32 mouse cellular contexts compared by ENCODE assay signal in genomic region chr5:111101383-111101932, GRCm38 (mm10).
DNase-seq lines count a peak whose midpoint lies in the region; ATAC-seq lines count a peak whose summit lies in the region.
"Had no signal": no experiment of that assay in that cellular context is flagged by ENCODE, and none has a peak within 500 bp of the region (broad histone marks: within the 10 kb centered on the region; RNA-seq: fewer than 3 reads in every experiment).

No protein-coding gene starts in this region.

- no peaks in the 10 kb centered on the region for H3K27me3 ChIP-seq in hindbrain, embryonic 10.5 days (ENCODE audit: insufficient read depth, poor library complexity, severe bottlenecking)
- H3K27me3 ChIP-seq in hindbrain, embryonic 16.5 days (replicated peaks; ENCODE audit: control insufficient read depth, insufficient read depth, low read length) = no peaks in the 10 kb centered on the region
- H3K27me3 ChIP-seq in neural tube, embryonic 13.5 days = no peaks in the 10 kb centered on the region
- no peaks in the 10 kb centered on the region for H3K27me3 ChIP-seq in forebrain, embryonic 11.5 days (ENCODE audit: control insufficient read depth, insufficient read depth, low read length)
- H3K27me3 ChIP-seq: CH12.LX; heart, embryonic 13.5 days; hindbrain, embryonic 15.5 days; limb, embryonic 15.5 days; liver, embryonic 13.5 days; neural tube, embryonic 12.5 days had no signal

- no peaks in the 10 kb centered on the region for H3K9me3 ChIP-seq in hindbrain, embryonic 10.5 days
- H3K9me3 ChIP-seq in hindbrain, embryonic 16.5 days (ENCODE audit: control insufficient read depth, low read length) = no peaks in the 10 kb centered on the region
- H3K9me3 ChIP-seq in neural tube, embryonic 13.5 days = no peaks in the 10 kb centered on the region
- no peaks in the 10 kb centered on the region for H3K9me3 ChIP-seq in forebrain, embryonic 11.5 days (ENCODE audit: control insufficient read depth, low read length)
- H3K9me3 ChIP-seq: forebrain, embryonic 12.5 days; heart, embryonic 13.5 days; hindbrain, embryonic 15.5 days; limb, embryonic 10.5 days; limb, embryonic 15.5 days; liver, embryonic 13.5 days; neural tube, embryonic 12.5 days had no signal

- no peak overlapping the region for H3K4me3 ChIP-seq in hindbrain, embryonic 10.5 days
- H3K4me3 ChIP-seq in hindbrain, embryonic 16.5 days (ENCODE audit: low read length) = no peak overlapping the region
- no peak overlapping the region for H3K4me3 ChIP-seq in neural tube, embryonic 13.5 days
- no peak overlapping the region for H3K4me3 ChIP-seq in forebrain, embryonic 11.5 days (ENCODE audit: low read depth, low read length)
- H3K4me3 ChIP-seq: erythroblast, embryonic 14.5 days; forebrain, embryonic 12.5 days; heart, adult 2 months; heart, embryonic 13.5 days; hindbrain, embryonic 15.5 days; limb, embryonic 10.5 days; limb, embryonic 15.5 days; liver, embryonic 13.5 days; neural tube, embryonic 12.5 days had no signal

- peak; percentile 35 for DNase-seq in embryo, embryonic 10 days (ENCODE audit: low spot score)
- no peak for DNase-seq in embryo, embryonic 10.5 days (ENCODE audit: low spot score)
- DNase-seq in hindbrain, embryonic 10.5 days (ENCODE audit: low spot score) = no peak
- no peak for DNase-seq in neural tube, embryonic 10.5 days (ENCODE audit: extremely low spot score, low spot score)
- DNase-seq in right cerebral cortex, postnatal 36 days (ENCODE audit: low spot score in 2 of 2) = no peak
- DNase-seq in forebrain, embryonic 11.5 days (ENCODE audit: low spot score) = no peak
- DNase-seq: adrenal gland, adult 2 months; adrenal gland, postnatal 36 days; cerebellum, adult 18-20 months; cerebellum, postnatal 10 days; gastrocnemius, postnatal 36 days; heart, adult 2 months; heart, postnatal 10 days; layer of hippocampus, adult 9-11 months; liver, embryonic 13.5 days; lung, adult 18-20 months; lung, postnatal 4 days; thymus, postnatal 4 days had no signal

- H3K9ac ChIP-seq in hindbrain, embryonic 16.5 days (ENCODE audit: low read depth, low read length) = no peak overlapping the region
- H3K9ac ChIP-seq in neural tube, embryonic 13.5 days = no peak overlapping the region
- no peak overlapping the region for H3K9ac ChIP-seq in forebrain, embryonic 11.5 days (ENCODE audit: low read length)
- H3K9ac ChIP-seq: forebrain, embryonic 12.5 days; heart, embryonic 13.5 days; hindbrain, embryonic 15.5 days; limb, embryonic 15.5 days; liver, embryonic 13.5 days; neural tube, embryonic 12.5 days had no signal

- ATAC-seq in hindbrain, embryonic 16.5 days = no peak
- no peak for ATAC-seq in neural tube, embryonic 13.5 days (ENCODE audit: low read depth)
- no peak for ATAC-seq in forebrain, embryonic 11.5 days (replicated peaks; ENCODE audit: low FRiP score)
- ATAC-seq: activated CD4-positive, CD25-positive, alpha-beta regulatory T cell, adult 4 months; lung, postnatal 0 days; midbrain, embryonic 16.5 days had no signal

- H3K4me1 ChIP-seq in hindbrain, embryonic 10.5 days (replicated peaks) = peaks cover 55% of the 10 kb centered on the region
- H3K4me1 ChIP-seq in hindbrain, embryonic 16.5 days (ENCODE audit: control insufficient read depth, insufficient read depth, low read depth, low read length) = peaks cover 30% of the 10 kb centered on the region
- H3K4me1 ChIP-seq in neural tube, embryonic 13.5 days (replicated peaks) = peaks cover 44% of the 10 kb centered on the region
- H3K4me1 ChIP-seq in forebrain, embryonic 11.5 days (replicated peaks; ENCODE audit: control insufficient read depth, insufficient read depth, low read length) = peaks cover 7% of the 10 kb centered on the region; the same call in 1 of the 2 replicates

- no peak overlapping the region for H3K4me2 ChIP-seq in hindbrain, embryonic 16.5 days (ENCODE audit: low read length)
- H3K4me2 ChIP-seq in neural tube, embryonic 13.5 days = no peak overlapping the region
- no peak overlapping the region for H3K4me2 ChIP-seq in forebrain, embryonic 11.5 days (ENCODE audit: low read depth, low read length, severe bottlenecking)
- H3K4me2 ChIP-seq: forebrain, embryonic 12.5 days; heart, embryonic 13.5 days; hindbrain, embryonic 15.5 days; limb, embryonic 15.5 days; liver, embryonic 13.5 days; midbrain, embryonic 11.5 days; neural tube, embryonic 12.5 days had no signal

- 0 out of 2 replicates have a peak overlapping the region, but pooled peaks have one; percentile 23 for H3K27ac ChIP-seq in hindbrain, embryonic 10.5 days
- H3K27ac ChIP-seq in hindbrain, embryonic 16.5 days (ENCODE audit: low read depth, low read length) = no peak overlapping the region
- peak overlapping the region; percentile 23; the same call in 1 of the 2 replicates for H3K27ac ChIP-seq in neural tube, embryonic 13.5 days (replicated peaks)
- no peak overlapping the region for H3K27ac ChIP-seq in forebrain, embryonic 11.5 days (ENCODE audit: low read depth, low read length)
- H3K27ac ChIP-seq: forebrain, embryonic 12.5 days; heart, adult 2 months; heart, embryonic 13.5 days; hindbrain, embryonic 15.5 days; limb, embryonic 10.5 days; limb, embryonic 15.5 days; liver, embryonic 13.5 days; neural tube, embryonic 12.5 days had no signal

- 71% methylated on average over 6 of the region's 6 CpGs for WGBS in hindbrain, embryonic 10.5 days
- 79% methylated on average over 6 of the region's 6 CpGs for WGBS in hindbrain, embryonic 16.5 days
- WGBS in neural tube, embryonic 13.5 days = 63% methylated on average over 6 of the region's 6 CpGs
- 81% methylated on average over 6 of the region's 6 CpGs for WGBS in forebrain, embryonic 11.5 days

- H3K36me3 ChIP-seq in hindbrain, embryonic 10.5 days = peaks cover 29% of the 10 kb centered on the region
- H3K36me3 ChIP-seq in hindbrain, embryonic 16.5 days (ENCODE audit: control insufficient read depth, insufficient read depth, low read length) = peaks cover 10% of the 10 kb centered on the region
- H3K36me3 ChIP-seq in neural tube, embryonic 13.5 days = peaks cover 37% of the 10 kb centered on the region
- H3K36me3 ChIP-seq in forebrain, embryonic 11.5 days (ENCODE audit: control insufficient read depth, insufficient read depth, low read length) = no peaks in the 10 kb centered on the region
- H3K36me3 ChIP-seq: liver, embryonic 13.5 days had no signal

Comparison
In these comparisons a context has a peak if more than half of its experiments do, and no peak if none do; other contexts are left out.
1. H3K27ac ChIP-seq: peak in hindbrain, embryonic 10.5 days (single experiment) and neural tube, embryonic 13.5 days (single experiment); none in hindbrain, embryonic 16.5 days (single experiment) and forebrain, embryonic 11.5 days (single experiment).